Mouse (Mus musculus): Measurements from ENCODE around the gene Gucy1b1. TPM values are rescaled to one million over a fixed set of nuclear protein-coding genes. Genes with fewer than 3 reads are reported as not detected.

Gucy1b1 gene
- total RNA-seq (2023; ENCODE audit: inconsistent age), result 0.36 to 0.93 TPM (median 0.43 TPM) in 4 replicates

DNA sequence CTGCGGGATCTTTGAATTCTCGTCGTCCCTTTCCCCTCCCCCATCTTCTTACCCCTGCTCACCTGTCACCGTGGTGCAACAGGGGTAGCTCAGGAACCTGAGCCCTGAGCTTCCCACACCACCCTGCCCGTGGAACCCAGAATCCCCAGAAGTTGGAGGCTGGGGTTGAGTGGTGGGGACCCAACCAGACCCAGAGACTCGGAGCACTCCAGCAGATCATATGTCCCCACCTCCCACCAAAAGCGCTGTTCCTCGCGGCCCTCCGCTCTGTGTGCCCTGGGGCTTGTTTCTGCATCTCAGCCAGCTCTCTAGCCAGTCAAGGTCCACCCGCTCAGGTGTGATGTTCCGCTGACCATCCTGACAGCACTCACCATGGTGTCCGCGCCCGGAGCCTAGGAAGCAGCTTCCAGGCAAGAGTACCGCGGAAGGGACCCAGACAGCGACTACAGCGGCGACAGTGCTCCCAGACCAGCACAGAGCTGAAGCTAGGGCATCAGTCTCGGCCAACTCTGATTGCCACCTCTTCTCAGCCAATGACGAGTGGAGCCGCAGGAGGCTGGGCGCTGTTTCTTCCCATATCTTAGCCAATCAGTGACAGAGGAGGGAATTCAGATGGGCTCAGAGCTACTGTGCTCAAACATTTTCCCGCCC is at the start of gene Gucy1b1:
Gene Gucy1b1, minus strand, starts transcription at position 489 of the 651 bp plus-strand sequence.

Other genes with a start within 250 kb of the Gucy1b1 start
- 72.0 to 77.2 TPM (median 74.9 TPM) in 4 replicates for gene Ctso, start 142.1 kb downstream of the Gucy1b1 start, total RNA-seq (2023; ENCODE audit: inconsistent age)
- gene Tdo2, start 98.5 kb downstream of the Gucy1b1 start, total RNA-seq (2023; ENCODE audit: inconsistent age), result not detected in 4 replicates
- not detected in 4 replicates for gene Asic5, start 92.4 kb downstream of the Gucy1b1 start, total RNA-seq (2023; ENCODE audit: inconsistent age)
- gene Gucy1a1, start 71.1 kb upstream of the Gucy1b1 start, total RNA-seq (2023; ENCODE audit: inconsistent age), result 0.12 TPM in 1 of 4 replicates, not detected in the others